In the genomic region with DNA sequence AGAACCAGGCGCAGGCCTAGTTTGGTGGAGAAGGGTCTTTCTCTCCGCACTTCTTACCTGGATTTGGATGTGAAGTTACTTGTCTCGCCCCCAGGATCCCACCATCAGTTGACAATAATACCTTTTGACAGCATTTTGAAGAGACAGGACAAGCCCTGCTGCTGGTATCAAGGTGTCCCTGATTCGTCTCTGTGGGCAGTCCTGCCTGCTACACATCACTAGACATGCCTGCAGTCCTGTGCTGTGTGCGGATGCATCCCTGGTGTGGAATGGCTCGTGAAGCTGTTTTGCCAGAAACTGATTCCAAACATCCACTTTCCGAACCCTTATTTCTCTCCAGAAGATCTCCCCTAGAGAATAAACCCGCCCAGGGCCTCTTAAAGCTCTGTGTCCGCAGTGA, we compare ENCODE assay signal across 26 mouse cellular contexts. TPM values are rescaled to one million over a fixed set of nuclear protein-coding genes. Genes with fewer than 3 reads are reported as not detected.
DNase-seq lines count a peak whose midpoint lies in the region; ATAC-seq lines count a peak whose summit lies in the region.
"Had no signal": no experiment of that assay in that cellular context is flagged by ENCODE, and none has a peak within 500 bp of the region (broad histone marks: within the 10 kb centered on the region; RNA-seq: fewer than 3 reads in every experiment).

No protein-coding gene starts in this region.

- peak; percentile 83 for DNase-seq in heart, adult 11 months
- DNase-seq in heart, adult 18-20 months, result no peak
- DNase-seq in embryonic facial prominence, embryonic 14.5 days (ENCODE audit: low spot score), result no peak
- no peak for DNase-seq in layer of hippocampus, postnatal 36 days
- no peak for DNase-seq in midbrain, embryonic 10.5 days (ENCODE audit: low spot score)
- DNase-seq: adrenal gland, postnatal 10 days; adrenal gland, postnatal 36 days; B cell, adult 2 months; cerebellum, adult 18-20 months; cerebellum, adult 9-10 months; cerebellum, postnatal 14 days; gastrocnemius, postnatal 25 days; heart, postnatal 14 days; heart, postnatal 4 days had no signal

- ATAC-seq in embryonic facial prominence, embryonic 14.5 days (ENCODE audit: low read depth), result no peak
- ATAC-seq in limb, embryonic 12.5 days (ENCODE audit: insufficient number of reproducible peaks, insufficient read depth, low FRiP score, low TSS enrichment, low read depth), result no peak
- ATAC-seq: forebrain, embryonic 15.5 days; hindbrain, postnatal 0 days; inflammation-experienced regulatory T-cells, adult 6 months; intestine, postnatal 0 days; Patski had no signal

- H3K9me3 ChIP-seq in embryonic facial prominence, embryonic 14.5 days (ENCODE audit: control insufficient read depth, low read length), result no peaks in the 10 kb centered on the region
- H3K9me3 ChIP-seq in limb, embryonic 12.5 days, result no peaks in the 10 kb centered on the region
- H3K9me3 ChIP-seq in midbrain, embryonic 10.5 days (replicated peaks), result 0 out of 2 replicates have a peak, but pooled peaks cover 3% of the 10 kb centered on the region
- H3K9me3 ChIP-seq: forebrain, embryonic 12.5 days; forebrain, embryonic 15.5 days; G1E had no signal

- no peaks in the 10 kb centered on the region for H3K36me3 ChIP-seq in embryonic facial prominence, embryonic 14.5 days (ENCODE audit: control insufficient read depth, insufficient read depth, low read length)
- no peaks in the 10 kb centered on the region for H3K36me3 ChIP-seq in limb, embryonic 12.5 days
- no peaks in the 10 kb centered on the region for H3K36me3 ChIP-seq in midbrain, embryonic 10.5 days
- H3K36me3 ChIP-seq: forebrain, embryonic 12.5 days; forebrain, embryonic 15.5 days; G1E; heart, embryonic 13.5 days had no signal

- H3K27ac ChIP-seq in embryonic facial prominence, embryonic 14.5 days (replicated peaks; ENCODE audit: low read depth, low read length), result no peak overlapping the region
- peak overlapping the region; percentile 84; the same call in 1 of the 2 replicates for H3K27ac ChIP-seq in limb, embryonic 12.5 days
- H3K27ac ChIP-seq in midbrain, embryonic 10.5 days (replicated peaks), result no peak overlapping the region
- H3K27ac ChIP-seq: forebrain, embryonic 12.5 days; forebrain, embryonic 15.5 days; heart, embryonic 13.5 days; hindbrain, embryonic 14.5 days; hindbrain, postnatal 0 days had no signal

- H3K4me2 ChIP-seq in embryonic facial prominence, embryonic 14.5 days (ENCODE audit: low read depth, low read length), result peak overlapping the region; percentile 35; the same call in 1 of the 2 replicates
- H3K4me2 ChIP-seq in limb, embryonic 12.5 days, result no peak overlapping the region
- H3K4me2 ChIP-seq: forebrain, embryonic 12.5 days; forebrain, embryonic 15.5 days; heart, embryonic 13.5 days; hindbrain, embryonic 14.5 days had no signal

- H3K4me3 ChIP-seq in embryonic facial prominence, embryonic 14.5 days (ENCODE audit: low read depth, low read length), result no peak overlapping the region
- no peak overlapping the region for H3K4me3 ChIP-seq in limb, embryonic 12.5 days (replicated peaks)
- no peak overlapping the region for H3K4me3 ChIP-seq in midbrain, embryonic 10.5 days
- H3K4me3 ChIP-seq: erythroblast, embryonic 14.5 days; forebrain, embryonic 12.5 days; forebrain, embryonic 15.5 days; heart, embryonic 13.5 days had no signal

- no peaks in the 10 kb centered on the region; the same call in 1 of the 2 replicates for H3K27me3 ChIP-seq in embryonic facial prominence, embryonic 14.5 days (replicated peaks; ENCODE audit: control insufficient read depth, insufficient read depth, low read length)
- H3K27me3 ChIP-seq in limb, embryonic 12.5 days, result peaks cover 2% of the 10 kb centered on the region; the same call in 1 of the 2 replicates
- no peaks in the 10 kb centered on the region for H3K27me3 ChIP-seq in midbrain, embryonic 10.5 days (ENCODE audit: low read depth, poor library complexity, severe bottlenecking)
- H3K27me3 ChIP-seq: CH12.LX; forebrain, embryonic 12.5 days; forebrain, embryonic 15.5 days; Patski had no signal

- WGBS in embryonic facial prominence, embryonic 14.5 days, result 71% methylated on average over 9 of the region's 9 CpGs
- 77% methylated on average over 9 of the region's 9 CpGs for WGBS in limb, embryonic 12.5 days
- 87% methylated on average over 9 of the region's 9 CpGs for WGBS in midbrain, embryonic 10.5 days

- H3K4me1 ChIP-seq in embryonic facial prominence, embryonic 14.5 days (ENCODE audit: control insufficient read depth, insufficient read depth, low read length), result no peaks in the 10 kb centered on the region
- H3K4me1 ChIP-seq in limb, embryonic 12.5 days (replicated peaks), result peaks cover 20% of the 10 kb centered on the region
- H3K4me1 ChIP-seq in midbrain, embryonic 10.5 days, result no peaks in the 10 kb centered on the region
- H3K4me1 ChIP-seq: forebrain, embryonic 12.5 days; forebrain, embryonic 15.5 days; heart, embryonic 13.5 days had no signal

- no peak overlapping the region for H3K9ac ChIP-seq in embryonic facial prominence, embryonic 14.5 days (ENCODE audit: low read depth, low read length)
- no peak overlapping the region for H3K9ac ChIP-seq in limb, embryonic 12.5 days (replicated peaks)
- H3K9ac ChIP-seq: forebrain, embryonic 12.5 days; forebrain, embryonic 15.5 days; heart, embryonic 13.5 days; hindbrain, embryonic 14.5 days had no signal

RNA-seq across cellular contexts. Expression of a gene that starts 26.1 kb away (rescaled TPM):
- 10 to 100 TPM; 21.0 to 25.4 TPM for total RNA-seq in heart, adult 18-20 months (2021)
- 32.9 and 33.5 TPM in 2 replicates for polyA plus RNA-seq in embryonic facial prominence, embryonic 14.5 days (2014; fragmentation: Nextera tagmentation; extraction: Ambion mirVana)
- polyA plus RNA-seq in limb, embryonic 12.5 days (2016; fragmentation: Nextera tagmentation; extraction: Ambion mirVana), result 31.8 and 36.3 TPM in 2 replicates
- total RNA-seq in layer of hippocampus, postnatal 36 days (2021), result 10 to 100 TPM; 58.6 to 65.4 TPM
- polyA plus RNA-seq in midbrain, embryonic 10.5 days (2016; fragmentation: Nextera tagmentation; extraction: Ambion mirVana), result 32.4 and 35.9 TPM in 2 replicates

RNA-seq across cellular contexts. Expression of a gene that starts 43.8 kb away (rescaled TPM):
- total RNA-seq in heart, adult 18-20 months (2021), result under 1 TPM; 0.33 to 0.45 TPM
- polyA plus RNA-seq in embryonic facial prominence, embryonic 14.5 days (2014; fragmentation: Nextera tagmentation; extraction: Ambion mirVana), result 14.3 and 16.2 TPM in 2 replicates
- polyA plus RNA-seq in limb, embryonic 12.5 days (2016; fragmentation: Nextera tagmentation; extraction: Ambion mirVana), result 35.9 and 43.2 TPM in 2 replicates
- total RNA-seq in layer of hippocampus, postnatal 36 days (2021), result 10 to 100 TPM; 77.6 to 79.5 TPM
- 1.5 and 2.4 TPM in 2 replicates for polyA plus RNA-seq in midbrain, embryonic 10.5 days (2016; fragmentation: Nextera tagmentation; extraction: Ambion mirVana)
- total RNA-seq: CH12.LX had no signal
- polyA plus RNA-seq: G1E; inflammation-experienced regulatory T-cells, adult 6 months had no signal
